Mouse (Mus musculus) MEL (cell line): ENCODE measurements at regions not wholly inside any gene's neighbourhood (a gene's known extent, or its start where the extent isn't known, plus 50 kb on each side); places are given as distances from the start of the nearest gene placed in this dataset.

ENCODE experiments used
- DNase-seq: peaks from one replicate; pipeline ENCODE4 v3.0.0; 2011; ENCODE audit warnings: low read depth, low spot score
- H3K27ac ChIP-seq: 2 replicates; pipeline ENCODE4 v1.5.1; 2012; ENCODE audit warnings: low read depth, mild to moderate bottlenecking, control low read depth, low read length, moderate library complexity; ENCODE audit not compliant: control insufficient read depth
- H3K27me3 ChIP-seq, 2 experiments: fragments of 150-350 bp in 1 of 2; sonication (generic) in 1 of 2; 2 replicates each; pipeline ENCODE4 v1.6.1; 2012; ENCODE audit warnings: low read length in 2 of 2, mild to moderate bottlenecking in 2 of 2, improper control_type of control experiment in 1 of 2, moderate library complexity in 1 of 2; ENCODE audit not compliant: insufficient read depth in 2 of 2, control insufficient read depth in 1 of 2
- H3K36me3 ChIP-seq, 2 experiments: 2 replicates each; pipeline ENCODE4 v1.6.1; 2012 to 2014; ENCODE audit warnings: low read length in 2 of 2, improper control_type of control experiment in 1 of 2, inconsistent platforms in 1 of 2, mild to moderate bottlenecking in 1 of 2; ENCODE audit not compliant: insufficient read depth in 2 of 2, control insufficient read depth in 1 of 2
- H3K4me1 ChIP-seq, 2 experiments: fragments of 150-350 bp in 1 of 2; sonication (generic) in 1 of 2; 2 replicates each; pipeline ENCODE4 v1.6.1; 2012; ENCODE audit warnings: low read length in 2 of 2, improper control_type of control experiment in 1 of 2, mild to moderate bottlenecking in 1 of 2; ENCODE audit not compliant: insufficient read depth in 2 of 2, control insufficient read depth in 1 of 2
- H3K4me3 ChIP-seq, 2 experiments: fragments of 150-350 bp in 1 of 2; sonication (generic) in 1 of 2; 2 replicates each; pipeline ENCODE4 v1.5.1; 2012; ENCODE audit warnings: low read depth in 2 of 2, low read length in 2 of 2, mild to moderate bottlenecking in 2 of 2, moderate library complexity in 2 of 2, control low read depth in 1 of 2, improper control_type of control experiment in 1 of 2; ENCODE audit not compliant: control insufficient read depth in 1 of 2, insufficient read depth in 1 of 2
- H3K79me2 ChIP-seq: 2 replicates; pipeline ENCODE4 v1.6.1; 2012; ENCODE audit warnings: mild to moderate bottlenecking, low read length, moderate library complexity; ENCODE audit not compliant: control insufficient read depth, poor library complexity, insufficient read depth
- H3K9ac ChIP-seq: 2 replicates; pipeline ENCODE4 v1.6.1; 2012; ENCODE audit warnings: low read depth, mild to moderate bottlenecking, control low read depth, low read length, moderate library complexity; ENCODE audit not compliant: control insufficient read depth, poor library complexity, severe bottlenecking
- H3K9me3 ChIP-seq: fragments of 150-350 bp; sonication (generic); replicated peaks from 2 replicates; pipeline ENCODE4 v1.6.1; 2012; ENCODE audit warnings: mild to moderate bottlenecking, low read length, improper control_type of control experiment, moderate library complexity; ENCODE audit not compliant: insufficient read depth
- CHD1 ChIP-seq: IDR thresholded peaks from 2 replicates; pipeline ENCODE4 v1.6.1; 2012; ENCODE audit warnings: low read depth, mild to moderate bottlenecking, inconsistent platforms, low read length, improper control_type of control experiment
- CTCF ChIP-seq, 3 experiments: IDR thresholded peaks in 2 of 3; conservative IDR thresholded peaks in 1 of 3; 2 replicates each; pipeline ENCODE4 v1.5.1; 2011 to 2012; ENCODE audit warnings: low read length in 3 of 3, low read depth in 2 of 3, mild to moderate bottlenecking in 2 of 3, improper control_type of control experiment in 1 of 3, inconsistent platforms in 1 of 3, mixed read lengths in 1 of 3, moderate library complexity in 1 of 3; ENCODE audit not compliant: control insufficient read depth in 1 of 3, insufficient read depth in 1 of 3, poor library complexity in 1 of 3, severe bottlenecking in 1 of 3
- EP300 ChIP-seq, 2 experiments: IDR thresholded peaks; 2 replicates each; pipeline ENCODE4 v1.6.1; 2011; ENCODE audit warnings: improper control_type of control experiment in 2 of 2, low read length in 2 of 2, low read depth in 1 of 2, mild to moderate bottlenecking in 1 of 2
- ETS1 ChIP-seq: IDR thresholded peaks from 2 replicates; pipeline ENCODE4 v1.6.1; 2012; ENCODE audit warnings: low read depth, mild to moderate bottlenecking, inconsistent platforms, low read length, improper control_type of control experiment, moderate library complexity
- HCFC1 ChIP-seq: IDR thresholded peaks from 2 replicates; pipeline ENCODE4 v1.6.1; 2012; ENCODE audit warnings: low read depth, mild to moderate bottlenecking, inconsistent platforms, low read length, improper control_type of control experiment, moderate library complexity
- JUND ChIP-seq: IDR thresholded peaks from 2 replicates; pipeline ENCODE4 v1.6.1; 2011; ENCODE audit warnings: low read depth, mild to moderate bottlenecking, improper control_type of control experiment, low read length
- MAZ ChIP-seq: IDR thresholded peaks from 2 replicates; pipeline ENCODE4 v1.6.1; 2012; ENCODE audit warnings: low read depth, mild to moderate bottlenecking, inconsistent platforms, low read length, improper control_type of control experiment
- MXI1 ChIP-seq: IDR thresholded peaks from 2 replicates; pipeline ENCODE4 v1.6.1; 2011; ENCODE audit warnings: mild to moderate bottlenecking, low read depth, low read length, improper control_type of control experiment
- NELFE ChIP-seq: IDR thresholded peaks from 2 replicates; pipeline ENCODE4 v1.6.1; 2011; ENCODE audit warnings: low read depth, low read length, improper control_type of control experiment
- POLR2AphosphoS2 ChIP-seq: IDR thresholded peaks from 2 replicates; pipeline ENCODE4 v1.6.1; 2011; ENCODE audit warnings: low read length, improper control_type of control experiment
- POLR2AphosphoS5 ChIP-seq: IDR thresholded peaks from 2 replicates; pipeline ENCODE4 v1.6.1; 2012; ENCODE audit warnings: low read depth, borderline replicate concordance, mild to moderate bottlenecking, inconsistent platforms, low read length, moderate library complexity, mixed read lengths
- RAD21 ChIP-seq: IDR thresholded peaks from 2 replicates; pipeline ENCODE4 v1.6.1; 2011; ENCODE audit warnings: mild to moderate bottlenecking, low read depth, low read length, improper control_type of control experiment
- SMC3 ChIP-seq: IDR thresholded peaks from 2 replicates; pipeline ENCODE4 v1.6.1; 2011; ENCODE audit warnings: low read depth, low read length, improper control_type of control experiment
- TCF12 ChIP-seq: IDR thresholded peaks from 2 replicates; pipeline ENCODE4 v1.6.1; 2014; ENCODE audit warnings: low read depth, mild to moderate bottlenecking, inconsistent platforms, low read length, improper control_type of control experiment, moderate library complexity
- UBTF ChIP-seq: IDR thresholded peaks from 2 replicates; pipeline ENCODE4 v1.6.1; 2012; ENCODE audit warnings: low read depth, mild to moderate bottlenecking, inconsistent platforms, low read length, improper control_type of control experiment, moderate library complexity, borderline replicate concordance; ENCODE audit not compliant: insufficient read depth
- USF2 ChIP-seq, 2 experiments: IDR thresholded peaks; 2 replicates each; pipeline ENCODE4 v1.6.1; 2011 to 2012; ENCODE audit warnings: improper control_type of control experiment in 2 of 2, low read length in 2 of 2, borderline replicate concordance in 1 of 2, inconsistent platforms in 1 of 2, low read depth in 1 of 2, mild to moderate bottlenecking in 1 of 2; ENCODE audit not compliant: insufficient read depth in 1 of 2

GRCm38 (mm10) chr10:122578209-122579001, 100.2 kb upstream of the Ppm1h start:
- Histone ChIP-seq H3K9ac (no peak overlapping the region), H3K27me3 (no peaks in the 10 kb centered on the region), H3K4me3 (no peak overlapping the region), H3K36me3 (no peaks in the 10 kb centered on the region), H3K79me2 (no peaks in the 10 kb centered on the region), H3K9me3 (no peaks in the 10 kb centered on the region), H3K27ac (no peak overlapping the region), H3K4me1 (no peaks in the 10 kb centered on the region)
- no peak for TF ChIP-seq USF2 (IDR thresholded peaks at IDR 0.05; ENCODE audit: borderline replicate concordance in 1 of 2, insufficient read depth in 1 of 2, low read depth in 1 of 2, low read length in 2 of 2)
- TF ChIP-seq POLR2AphosphoS5, result no peak
- no peak for TF ChIP-seq HCFC1
- no peak for TF ChIP-seq CHD1
- no peak for TF ChIP-seq POLR2AphosphoS2
- no peak for TF ChIP-seq MXI1
- TF ChIP-seq ETS1, result no peak
- TF ChIP-seq UBTF, result no peak
- TF ChIP-seq EP300 (IDR thresholded peaks at IDR 0.05; ENCODE audit: low read depth in 1 of 2, low read length in 2 of 2), result no peak
- no peak for TF ChIP-seq NELFE
- no peak for TF ChIP-seq MAZ
- TF ChIP-seq TCF12, result no peak
- no peak for DNase-seq

GRCm38 (mm10) chr10:122581096-122581495, 97.5 kb upstream of the Ppm1h start:
- Histone ChIP-seq H3K27me3 (no peaks in the 10 kb centered on the region), H3K4me3 (no peak overlapping the region), H3K9me3 (no peaks in the 10 kb centered on the region), H3K79me2 (no peaks in the 10 kb centered on the region), H3K27ac (no peak overlapping the region), H3K36me3 (no peaks in the 10 kb centered on the region), H3K9ac (no peak overlapping the region), H3K4me1 (no peaks in the 10 kb centered on the region)
- DNase-seq, result peak; percentile 13
- peak; percentile 28; the same call in 1 of the 2 replicates for TF ChIP-seq SMC3
- no peak for TF ChIP-seq JUND
- peak; percentile 8 for TF ChIP-seq RAD21
- TF ChIP-seq CTCF (IDR thresholded peaks at IDR 0.05 in 2 of 3, conservative IDR thresholded peaks at IDR 0.05 in 1 of 3; ENCODE audit: control insufficient read depth in 1 of 3, insufficient read depth in 1 of 3, low read depth in 2 of 3, low read length in 3 of 3, poor library complexity in 1 of 3, severe bottlenecking in 1 of 3), result peak; percentile 29 to 50 (median 38)
